Mouse (Mus musculus) mouse trophoblast stem cell (cell line): Measurements from ENCODE around the gene Slc22a23.
"Not testable (repeated sequence)": the region's sequence is repeated elsewhere in the genome, so short reads cannot be mapped to it uniquely, and the experiment has no call there.

Experiments used
- in situ Hi-C, 2 experiments: fragments of 300-500 bp; cut with MseI, MboI; formaldehyde crosslinking; loops; 2 replicates in 1 of 2; 3 replicates in 1 of 2; pipeline ENCODE4 v1.15.1; 2025

The Slc22a23 gene

GRCm38 (mm10) chr13:34345128-34346085 lies at the start of gene Slc22a23:
Gene Slc22a23, minus strand, starts transcription at chr13:34345182.
- in situ Hi-C loops: loop anchor here in 1 of 2 experiments (10.0 kb wide), 1 partner anchor 289 kb away; no protein-coding TSS in a partner anchor

DNA sequence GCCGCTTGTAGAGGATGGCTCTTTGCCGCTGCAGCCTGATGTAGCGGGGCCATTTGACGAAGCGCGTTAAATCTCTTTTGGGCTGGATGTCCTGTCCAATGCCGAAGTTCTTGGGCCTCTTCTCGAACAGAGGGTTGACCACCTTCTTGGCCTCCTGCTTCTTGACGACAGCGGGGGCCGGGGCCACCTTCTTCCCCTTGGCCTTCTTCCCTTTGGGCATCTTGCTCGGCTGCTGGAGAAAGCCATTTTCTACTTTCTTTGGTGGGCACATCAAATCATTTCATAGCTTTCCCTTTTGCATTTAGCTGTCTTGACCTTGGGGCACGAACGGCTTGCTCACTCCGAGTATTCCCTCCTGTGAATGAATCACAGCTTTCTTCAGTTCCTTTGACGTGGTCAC lies 49.3 kb upstream of the Slc22a23 start:
- in situ Hi-C loops: not testable (repeated sequence)

- in situ Hi-C loops: no loop called here
Measured at GRCm38 (mm10) chr13:34392376-34392775, 47.4 kb upstream of the Slc22a23 start.

DNA sequence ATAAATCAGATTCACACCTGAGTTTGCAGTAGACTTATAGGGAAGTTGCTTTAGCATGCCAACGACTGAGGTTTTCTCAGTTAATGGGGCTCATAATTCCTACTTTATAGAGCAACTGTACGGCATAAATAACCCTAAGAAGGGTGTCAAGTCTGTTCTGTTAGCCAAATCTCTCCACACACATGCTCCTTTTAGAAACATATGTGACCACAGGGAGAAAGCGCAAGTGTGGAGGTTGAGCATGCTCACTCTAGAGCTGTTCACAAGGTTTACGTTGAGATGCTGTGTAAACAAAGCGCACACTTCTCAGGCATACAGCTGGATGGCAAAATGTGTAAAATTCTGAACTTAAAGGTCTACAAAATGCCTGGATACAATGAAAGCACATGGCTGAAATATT lies 43.2 kb upstream of the Slc22a23 start:
- in situ Hi-C loops: no loop called here

DNA sequence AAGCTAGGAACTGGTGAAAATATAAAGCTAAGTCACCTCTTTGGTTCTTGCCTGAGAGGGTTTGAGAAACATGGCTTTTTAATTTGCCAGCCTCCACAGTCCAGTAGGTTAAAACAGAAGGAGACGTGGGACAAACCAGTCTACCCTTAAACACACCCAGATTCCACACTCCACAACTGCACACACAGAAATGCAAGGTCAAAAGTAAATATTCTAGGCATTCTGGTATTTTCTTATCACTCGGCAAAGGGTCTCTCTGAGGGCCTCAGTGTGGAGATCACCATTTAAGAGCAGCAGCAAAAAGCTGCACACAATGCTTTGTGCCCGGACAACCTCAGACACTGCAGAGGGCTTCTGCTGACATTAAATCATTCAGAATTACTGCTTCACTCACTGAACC lies 38.4 kb upstream of the Slc22a23 start:
- in situ Hi-C loops: no loop called here

DNA sequence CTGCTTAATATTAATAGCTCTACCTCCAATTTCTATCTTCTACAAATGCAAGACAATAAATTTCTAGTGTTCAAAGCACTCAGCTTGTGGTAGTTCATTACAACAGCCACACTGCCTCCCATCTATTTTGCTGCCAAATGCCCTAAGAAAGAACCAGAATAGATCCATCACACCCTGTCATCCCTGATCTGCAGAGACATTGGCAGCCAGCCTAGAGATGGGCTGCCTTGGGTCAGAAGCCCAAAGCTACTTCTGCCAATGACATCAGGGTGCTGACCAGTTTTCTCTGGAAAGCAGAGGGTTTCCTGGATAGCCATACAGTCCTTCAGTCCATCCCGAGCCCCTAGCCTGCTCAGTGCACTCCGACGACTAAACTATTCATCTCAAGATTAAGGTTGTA lies 33.9 kb upstream of the Slc22a23 start:
- in situ Hi-C loops: no loop called here

- in situ Hi-C loops: no loop called here
Measured at GRCm38 (mm10) chr13:34375145-34375544, 30.2 kb upstream of the Slc22a23 start.

DNA sequence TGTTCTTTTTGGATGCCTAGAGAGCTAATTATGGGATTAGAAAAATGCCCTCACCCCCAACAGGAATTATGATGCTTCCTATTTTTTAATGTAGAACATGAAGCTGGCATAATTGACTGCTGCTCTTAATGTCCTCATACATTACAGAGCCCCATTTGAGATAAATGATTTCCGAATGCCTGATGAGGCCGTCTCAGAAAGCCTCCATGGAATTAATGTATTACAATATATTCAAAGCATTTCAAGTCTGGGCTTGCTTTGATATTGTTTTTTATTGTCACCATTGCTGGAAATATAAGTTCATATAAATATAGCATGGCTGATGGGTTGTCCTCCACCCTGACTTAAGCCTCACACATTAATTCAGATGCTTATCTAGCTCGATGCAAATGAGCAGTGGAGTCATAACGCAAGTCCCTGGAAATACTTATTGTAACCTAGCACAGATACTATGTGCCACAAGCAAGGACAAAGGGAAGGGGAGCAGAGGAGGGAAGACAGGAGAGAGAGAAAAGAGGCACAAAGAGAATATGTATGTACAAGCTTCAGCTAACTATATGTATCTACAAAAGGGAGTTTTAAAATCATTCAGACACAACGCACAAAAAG lies 28.0 kb upstream of the Slc22a23 start:
- in situ Hi-C loops: no loop called here

- in situ Hi-C loops: no loop called here
Measured at GRCm38 (mm10) chr13:34371951-34372869, 27.2 kb upstream of the Slc22a23 start.

DNA sequence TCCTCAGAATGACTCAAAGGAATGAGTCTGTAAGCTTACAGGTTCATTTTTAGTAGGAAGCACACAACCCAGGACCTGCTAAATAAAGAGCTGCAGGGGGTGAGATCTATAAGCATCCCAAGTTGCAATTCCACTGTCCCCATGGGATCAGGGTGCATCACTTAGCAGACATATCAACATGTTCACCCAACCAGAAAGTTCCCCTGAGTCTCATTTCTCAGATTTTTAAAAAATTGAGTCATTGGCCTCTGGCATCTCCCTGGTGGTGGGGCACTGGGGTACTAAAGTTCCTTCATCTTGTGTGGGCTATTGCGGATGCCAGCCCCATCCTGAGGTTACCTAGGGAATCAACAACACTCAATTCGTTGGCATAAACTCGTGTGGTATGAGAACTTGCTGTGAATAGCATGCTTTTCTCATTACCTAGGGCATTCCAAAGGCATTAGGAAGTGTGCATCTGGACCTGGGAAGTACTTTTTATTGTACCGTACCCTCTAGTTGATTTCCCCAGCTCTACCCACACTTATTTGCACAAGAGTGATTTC lies 25.4 kb upstream of the Slc22a23 start:
- in situ Hi-C loops: no loop called here

DNA sequence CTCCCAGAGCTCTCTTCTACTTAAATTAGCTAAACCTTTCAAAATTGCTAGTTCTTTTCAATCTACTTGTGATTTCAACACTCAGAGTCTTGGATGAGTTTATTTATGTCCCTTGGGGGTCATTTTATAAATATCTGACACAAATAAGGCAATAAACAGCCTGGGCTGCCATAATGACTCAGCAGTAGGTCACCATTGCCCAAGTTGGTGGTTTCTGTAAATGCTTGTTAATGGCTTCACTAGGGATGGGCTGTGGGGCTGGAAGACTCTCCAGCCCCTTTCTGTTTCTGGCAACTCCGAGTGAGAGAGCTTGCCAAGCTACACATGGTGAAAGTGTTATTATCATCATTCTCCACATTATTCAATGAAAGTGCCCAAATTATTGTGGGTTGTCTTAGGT lies 20.2 kb upstream of the Slc22a23 start:
- in situ Hi-C loops: no loop called here

DNA sequence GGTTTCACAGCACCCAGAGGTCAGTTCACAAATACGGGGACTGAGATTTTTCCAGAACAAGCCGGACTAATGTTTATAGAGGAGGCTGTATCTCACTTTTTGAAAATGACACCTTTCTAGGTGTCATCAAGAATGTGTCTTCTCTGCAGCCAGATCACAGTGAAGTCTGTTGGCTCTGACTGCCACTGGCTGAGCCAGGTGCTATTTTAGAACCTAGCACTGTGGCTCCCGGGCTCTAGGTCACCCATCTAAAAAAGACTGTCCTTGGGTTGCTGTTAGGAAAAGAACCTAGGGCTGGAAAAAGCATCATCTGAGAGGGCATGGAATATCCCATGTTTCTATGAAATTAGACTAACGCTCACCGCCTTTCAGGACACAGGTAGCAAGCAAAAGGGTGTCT lies 10.7 kb upstream of the Slc22a23 start:
- in situ Hi-C loops: no loop called here

GRCm38 (mm10) chr13:34354830-34355624 lies 10.0 kb upstream of the Slc22a23 start:
- in situ Hi-C loops: no loop called here

GRCm38 (mm10) chr13:34353241-34353640 lies 8.3 kb upstream of the Slc22a23 start:
- in situ Hi-C loops: no loop called here

GRCm38 (mm10) chr13:34351437-34351836 lies 6.5 kb upstream of the Slc22a23 start:
- in situ Hi-C loops: no loop called here

GRCm38 (mm10) chr13:34347960-34348889 lies 3.2 kb upstream of the Slc22a23 start:
- in situ Hi-C loops: loop anchor here in 1 of 2 experiments (10.0 kb wide), 1 partner anchor 287 kb away; no protein-coding TSS in a partner anchor

DNA sequence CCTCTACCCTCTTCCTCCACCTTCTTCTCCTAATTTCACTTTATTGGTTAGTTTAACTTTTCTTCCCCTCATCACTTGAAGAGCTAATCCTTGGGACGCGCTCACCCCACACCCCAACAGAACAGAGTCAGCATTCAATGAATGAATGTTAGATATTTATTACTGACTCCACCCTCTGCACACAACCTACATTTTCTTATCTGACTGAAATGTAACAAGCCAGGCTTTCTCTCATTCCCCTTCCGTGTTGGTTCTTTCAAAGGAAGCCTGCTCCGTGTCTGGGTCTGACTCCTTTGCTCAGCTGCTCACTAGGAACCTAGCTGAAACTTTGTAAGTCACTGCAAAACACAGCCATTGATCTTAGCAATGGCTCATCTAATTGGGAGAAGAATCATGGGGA lies 1.8 kb upstream of the Slc22a23 start:
- in situ Hi-C loops: loop anchor here in 1 of 2 experiments (10.0 kb wide), 1 partner anchor 288 kb away; no protein-coding TSS in a partner anchor

- in situ Hi-C loops: loop anchor here in 1 of 2 experiments (10.0 kb wide), 1 partner anchor 289 kb away; no protein-coding TSS in a partner anchor
Measured at GRCm38 (mm10) chr13:34346238-34346637, 1.3 kb upstream of the Slc22a23 start.
